Comparison of ENCODE assay signal across 8 mouse cellular contexts in genomic region chr4:150240381-150240886, GRCm38 (mm10). TPM values are rescaled to one million over a fixed set of nuclear protein-coding genes. Genes with fewer than 3 reads are reported as not detected.
DNase-seq lines count a peak whose midpoint lies in the region; ATAC-seq and TF ChIP-seq lines count a peak whose summit lies in the region.

No protein-coding gene starts in this region.

- no peak for DNase-seq in heart, adult 18-20 months
- DNase-seq in neural tube, embryonic 10.5 days (ENCODE audit: extremely low spot score, low spot score), result no peak
- no peak for DNase-seq in left cerebral cortex, postnatal 14 days (ENCODE audit: low spot score in 2 of 2)
- no peak for DNase-seq in thymus, adult 2 months

- no peak for TF ChIP-seq CTCF in thymus, adult 2 months (IDR thresholded peaks at IDR 0.05; ENCODE audit: borderline replicate concordance, control insufficient read depth, extremely low read depth, insufficient read depth, low read length, poor library complexity)

- TF ChIP-seq POLR2A in thymus, adult 2 months (IDR thresholded peaks at IDR 0.05; ENCODE audit: control insufficient read depth, extremely low read depth, insufficient read depth, low read length, poor library complexity), result no peak

- intact Hi-C loops in left cerebral cortex, postnatal 14 days (cut with DNase I), result no loop called here

- peak overlapping the region; percentile 99 for H3K9ac ChIP-seq in heart, embryonic 14.5 days (ENCODE audit: low read length)
- no peak overlapping the region for H3K9ac ChIP-seq in neural tube, embryonic 12.5 days
- H3K9ac ChIP-seq in hindbrain, embryonic 16.5 days (ENCODE audit: low read depth, low read length), result no peak overlapping the region
- H3K9ac ChIP-seq in neural tube, embryonic 15.5 days (replicated peaks), result no peak overlapping the region

- H3K4me1 ChIP-seq in heart, embryonic 14.5 days (ENCODE audit: control insufficient read depth in 2 of 2, insufficient read depth in 2 of 2, low read length in 2 of 2), result peaks cover 6 to 39% of the 10 kb centered on the region in 2 experiments
- peaks cover 44% of the 10 kb centered on the region for H3K4me1 ChIP-seq in neural tube, embryonic 12.5 days
- H3K4me1 ChIP-seq in hindbrain, embryonic 16.5 days (ENCODE audit: control insufficient read depth, insufficient read depth, low read depth, low read length), result peaks cover 42% of the 10 kb centered on the region
- H3K4me1 ChIP-seq in neural tube, embryonic 15.5 days, result peaks cover 62% of the 10 kb centered on the region
- H3K4me1 ChIP-seq in thymus, adult 2 months (replicated peaks; ENCODE audit: control insufficient read depth, insufficient read depth, low read length), result peaks cover 39% of the 10 kb centered on the region

- peak overlapping the region; percentile 71 for H3K4me2 ChIP-seq in heart, embryonic 14.5 days (ENCODE audit: low read length)
- H3K4me2 ChIP-seq in neural tube, embryonic 12.5 days (replicated peaks), result peak overlapping the region; percentile 24; the same call in 1 of the 2 replicates
- peak overlapping the region; percentile 22 for H3K4me2 ChIP-seq in hindbrain, embryonic 16.5 days (ENCODE audit: low read length)
- peak overlapping the region; percentile 27 for H3K4me2 ChIP-seq in neural tube, embryonic 15.5 days

- WGBS in heart, embryonic 14.5 days, result 60% methylated on average over 1 of the region's 1 CpGs
- 78% methylated on average over 1 of the region's 1 CpGs for WGBS in neural tube, embryonic 12.5 days
- WGBS in hindbrain, embryonic 16.5 days, result 76% methylated on average over 1 of the region's 1 CpGs
- WGBS in neural tube, embryonic 15.5 days, result 68% methylated on average over 1 of the region's 1 CpGs
- 83% methylated on average over 1 of the region's 1 CpGs for WGBS in thymus, adult 2 months

- no peaks in the 10 kb centered on the region for H3K9me3 ChIP-seq in heart, embryonic 14.5 days (ENCODE audit: control insufficient read depth, low read length)
- no peaks in the 10 kb centered on the region for H3K9me3 ChIP-seq in neural tube, embryonic 12.5 days
- H3K9me3 ChIP-seq in hindbrain, embryonic 16.5 days (ENCODE audit: control insufficient read depth, low read length), result no peaks in the 10 kb centered on the region
- H3K9me3 ChIP-seq in neural tube, embryonic 15.5 days (replicated peaks), result no peaks in the 10 kb centered on the region

- H3K36me3 ChIP-seq in heart, embryonic 14.5 days (ENCODE audit: control insufficient read depth, insufficient read depth, low read length), result peaks cover 68% of the 10 kb centered on the region
- H3K36me3 ChIP-seq in neural tube, embryonic 12.5 days, result peaks cover 50% of the 10 kb centered on the region
- H3K36me3 ChIP-seq in hindbrain, embryonic 16.5 days (ENCODE audit: control insufficient read depth, insufficient read depth, low read length), result peaks cover 20% of the 10 kb centered on the region
- peaks cover 45% of the 10 kb centered on the region for H3K36me3 ChIP-seq in neural tube, embryonic 15.5 days
- peaks cover 50% of the 10 kb centered on the region for H3K36me3 ChIP-seq in thymus, adult 2 months (ENCODE audit: control insufficient read depth, insufficient read depth, low read length)

- ATAC-seq in heart, embryonic 14.5 days (ENCODE audit: insufficient number of reproducible peaks, insufficient read depth, low FRiP score, low read depth), result no peak
- ATAC-seq in neural tube, embryonic 12.5 days (ENCODE audit: low FRiP score, low read depth), result no peak
- ATAC-seq in hindbrain, embryonic 16.5 days, result no peak
- ATAC-seq in neural tube, embryonic 15.5 days (ENCODE audit: low FRiP score), result no peak

- no peak overlapping the region; a peak in 1 of 4 replicates for H3K4me3 ChIP-seq in heart, embryonic 14.5 days (ENCODE audit: control insufficient read depth in 1 of 2, insufficient read depth in 1 of 2, low read depth in 1 of 2, low read length in 2 of 2)
- H3K4me3 ChIP-seq in neural tube, embryonic 12.5 days, result no peak overlapping the region
- no peak overlapping the region for H3K4me3 ChIP-seq in hindbrain, embryonic 16.5 days (ENCODE audit: low read length)
- no peak overlapping the region for H3K4me3 ChIP-seq in neural tube, embryonic 15.5 days (replicated peaks)
- no peak overlapping the region for H3K4me3 ChIP-seq in thymus, adult 2 months (ENCODE audit: control insufficient read depth, insufficient read depth, low read length)

- H3K27ac ChIP-seq in heart, embryonic 14.5 days (replicated peaks in 1 of 2; ENCODE audit: control insufficient read depth in 1 of 2, insufficient read depth in 1 of 2, low read depth in 2 of 2, low read length in 2 of 2), result 0 out of 4 replicates have a peak overlapping the region, but pooled peaks of 1 of the 2 experiments have one; percentile 17
- H3K27ac ChIP-seq in neural tube, embryonic 12.5 days, result no peak overlapping the region
- no peak overlapping the region for H3K27ac ChIP-seq in hindbrain, embryonic 16.5 days (ENCODE audit: low read depth, low read length)
- no peak overlapping the region for H3K27ac ChIP-seq in neural tube, embryonic 15.5 days (replicated peaks)
- H3K27ac ChIP-seq in thymus, adult 2 months (ENCODE audit: control insufficient read depth, insufficient read depth, low read length), result no peak overlapping the region

- no peaks in the 10 kb centered on the region for H3K27me3 ChIP-seq in heart, embryonic 14.5 days (ENCODE audit: control insufficient read depth, insufficient read depth, low read length)
- no peaks in the 10 kb centered on the region for H3K27me3 ChIP-seq in neural tube, embryonic 12.5 days (replicated peaks)
- H3K27me3 ChIP-seq in hindbrain, embryonic 16.5 days (replicated peaks; ENCODE audit: control insufficient read depth, insufficient read depth, low read length), result no peaks in the 10 kb centered on the region
- no peaks in the 10 kb centered on the region for H3K27me3 ChIP-seq in neural tube, embryonic 15.5 days (replicated peaks)
- H3K27me3 ChIP-seq in thymus, adult 2 months (ENCODE audit: control insufficient read depth, insufficient read depth, low read length), result no peaks in the 10 kb centered on the region

RNA-seq across cellular contexts. Expression of gene Eno1, which starts 3.9 kb away (rescaled TPM):
- 1,771 and 1,859 TPM in 2 replicates for polyA plus RNA-seq in heart, embryonic 14.5 days (2014; fragmentation: Nextera tagmentation; extraction: Ambion mirVana)
- total RNA-seq in heart, adult 18-20 months (2021), result 100 to 1,000 TPM; 118 to 148 TPM
- 1,428 and 1,431 TPM in 2 replicates for polyA plus RNA-seq in neural tube, embryonic 12.5 days (2016; fragmentation: Nextera tagmentation; extraction: Ambion mirVana)
- 1,276 and 1,360 TPM in 2 replicates for polyA plus RNA-seq in hindbrain, embryonic 16.5 days (2015; fragmentation: Nextera tagmentation; extraction: Ambion mirVana)
- polyA plus RNA-seq in neural tube, embryonic 15.5 days (2015; fragmentation: Nextera tagmentation; extraction: Ambion mirVana), result 1,173 and 1,202 TPM in 2 replicates
- 100 to 1,000 TPM; 378 to 386 TPM for total RNA-seq in left cerebral cortex, postnatal 14 days (2021)
- 296 and 344 TPM in 2 replicates for polyA plus RNA-seq in thymus, adult 2 months (2012; rRNA removed)

RNA-seq across cellular contexts. Expression of gene Car6, which starts 39.3 kb away (rescaled TPM):
- polyA plus RNA-seq in heart, embryonic 14.5 days (2014; fragmentation: Nextera tagmentation; extraction: Ambion mirVana), result not detected in 2 replicates
- under 1 TPM in 1 of 2 experiments, not detected in 1; 0.41 TPM for total RNA-seq in heart, adult 18-20 months (2021)
- polyA plus RNA-seq in neural tube, embryonic 12.5 days (2016; fragmentation: Nextera tagmentation; extraction: Ambion mirVana), result 0.38 TPM in 1 of 2 replicates, not detected in the other
- polyA plus RNA-seq in hindbrain, embryonic 16.5 days (2015; fragmentation: Nextera tagmentation; extraction: Ambion mirVana), result not detected in 2 replicates
- not detected in 2 replicates for polyA plus RNA-seq in neural tube, embryonic 15.5 days (2015; fragmentation: Nextera tagmentation; extraction: Ambion mirVana)
- total RNA-seq in left cerebral cortex, postnatal 14 days (2021), result not detected
- 0.31 and 0.40 TPM in 2 replicates for polyA plus RNA-seq in thymus, adult 2 months (2012; rRNA removed)

RNA-seq across cellular contexts. Expression of gene Rere, which starts 41.0 kb away (rescaled TPM):
- 25.9 and 28.5 TPM in 2 replicates for polyA plus RNA-seq in heart, embryonic 14.5 days (2014; fragmentation: Nextera tagmentation; extraction: Ambion mirVana)
- total RNA-seq in heart, adult 18-20 months (2021), result 10 to 100 TPM; 39.6 to 46.7 TPM
- polyA plus RNA-seq in neural tube, embryonic 12.5 days (2016; fragmentation: Nextera tagmentation; extraction: Ambion mirVana), result 55.5 and 57.2 TPM in 2 replicates
- polyA plus RNA-seq in hindbrain, embryonic 16.5 days (2015; fragmentation: Nextera tagmentation; extraction: Ambion mirVana), result 25.4 and 27.2 TPM in 2 replicates
- polyA plus RNA-seq in neural tube, embryonic 15.5 days (2015; fragmentation: Nextera tagmentation; extraction: Ambion mirVana), result 31.8 and 34.6 TPM in 2 replicates
- total RNA-seq in left cerebral cortex, postnatal 14 days (2021), result 100 to 1,000 TPM in 1 of 2 experiments, 10 to 100 TPM in 1; 95.6 to 100 TPM
- polyA plus RNA-seq in thymus, adult 2 months (2012; rRNA removed), result 52.5 and 62.1 TPM in 2 replicates
